Mouse (Mus musculus) frontal cortex, adult (tissue): Measurements from ENCODE around the gene Klhl25.
"Not testable (repeated sequence)": the region's sequence is repeated elsewhere in the genome, so short reads cannot be mapped to it uniquely, and the experiment has no call there.

Source experiments
- ATAC-seq: cut with Nextera tagmentation; 2 replicates; pipeline ENCODE4 v1.9.2; 2017; ENCODE audit warnings: mild to moderate bottlenecking, moderate library complexity, mixed read lengths; ENCODE audit not compliant: low TSS enrichment

The Klhl25 gene

DNA sequence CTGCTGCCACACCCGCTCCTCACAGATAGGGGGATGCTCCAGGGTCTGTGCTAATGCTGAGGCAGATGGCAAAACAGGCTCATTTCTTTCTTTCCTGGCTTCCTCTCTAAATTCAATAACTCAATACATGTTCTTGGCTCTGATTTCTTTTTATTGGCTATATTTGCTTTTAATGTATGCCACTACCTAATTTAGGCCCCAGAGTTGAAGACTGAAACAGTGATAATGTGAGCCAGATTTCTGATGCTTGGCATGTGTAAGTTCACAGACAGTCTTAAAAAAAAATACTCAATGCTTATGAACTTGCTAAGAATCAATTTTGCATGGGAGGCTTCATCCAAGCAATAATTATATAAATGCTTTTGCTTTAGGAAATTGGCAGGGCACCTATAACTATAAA is 2.2 kb upstream of the Klhl25 start:
- no peak for ATAC-seq

GRCm38 (mm10) chr7:75846942-75847341 is 1.2 kb upstream of the Klhl25 start:
- ATAC-seq = no peak

GRCm38 (mm10) chr7:75847489-75847888 is 621 bp upstream of the Klhl25 start:
- ATAC-seq = no peak

GRCm38 (mm10) chr7:75848776-75849670 is 913 bp downstream of the Klhl25 start:
- ATAC-seq = no peak

DNA sequence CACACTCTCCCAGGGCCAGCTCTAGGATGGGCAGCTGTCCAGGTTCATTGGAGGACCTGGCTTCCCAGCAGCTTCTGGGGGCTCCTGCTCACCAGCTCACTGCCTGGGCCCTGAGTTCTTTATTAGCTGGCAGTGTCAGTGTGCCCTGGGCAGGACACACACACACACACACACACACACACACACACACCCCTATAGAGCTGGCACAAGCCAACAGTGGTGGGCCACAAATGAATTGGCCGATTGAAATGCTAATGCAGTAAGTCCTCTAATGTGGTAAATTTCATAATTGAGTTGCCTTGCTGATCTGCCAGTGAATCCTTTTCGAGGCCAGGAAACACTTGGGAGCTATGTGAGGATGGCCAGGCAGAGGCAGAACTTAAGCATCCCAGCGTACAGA is 2.3 kb downstream of the Klhl25 start:
- ATAC-seq = not testable (repeated sequence)

DNA sequence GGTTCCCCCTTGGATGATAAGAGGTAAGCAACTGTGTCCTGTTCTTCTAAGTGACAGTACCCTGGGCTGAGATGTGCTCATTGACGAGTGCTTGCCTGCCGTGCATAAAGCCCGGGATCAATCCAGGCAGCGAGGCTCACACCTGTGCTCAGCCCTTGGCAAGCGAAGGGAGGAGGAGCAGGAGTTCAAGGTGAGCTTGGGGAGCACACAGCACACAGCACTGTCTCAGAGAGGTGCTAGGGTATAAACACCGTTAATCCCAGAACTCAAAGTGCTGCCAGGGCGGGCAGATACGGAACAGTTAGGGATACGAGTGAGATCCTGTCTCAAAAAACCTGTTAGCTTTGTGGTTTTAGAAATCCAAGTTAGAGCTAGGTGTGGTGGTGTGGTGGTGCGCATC is 3.2 kb downstream of the Klhl25 start:
- ATAC-seq = no peak

DNA sequence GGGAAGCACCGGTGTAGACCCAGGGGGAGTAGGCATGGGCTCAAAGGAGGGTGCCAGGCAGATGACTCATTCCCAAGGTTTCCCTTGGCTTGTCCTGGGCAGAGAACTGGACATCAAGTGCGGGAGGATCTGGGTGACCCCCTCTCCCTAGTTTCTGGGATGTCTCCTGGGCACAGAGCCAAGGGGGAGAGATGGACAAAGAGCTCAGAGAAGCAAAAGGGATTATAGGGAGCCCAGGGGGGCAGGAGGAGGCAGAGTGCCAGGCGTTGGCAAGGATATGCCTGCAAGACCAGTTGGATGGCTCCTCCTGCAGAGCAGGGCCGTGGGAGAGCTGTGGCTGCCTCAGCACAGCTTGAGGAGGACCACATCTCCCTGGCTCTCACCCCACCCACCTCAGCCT is 4.3 kb downstream of the Klhl25 start:
- peak; percentile 36; the same call in 1 of the 2 replicates for ATAC-seq

- ATAC-seq = no peak
These were observed 5.2 kb downstream of the Klhl25 start for GRCm38 (mm10) chr7:75853171-75853830.

- ATAC-seq = no peak
These were observed 6.3 kb downstream of the Klhl25 start for GRCm38 (mm10) chr7:75854231-75854925.

- no peak for ATAC-seq
These were observed 6.9 kb downstream of the Klhl25 start for GRCm38 (mm10) chr7:75855028-75855427.

GRCm38 (mm10) chr7:75856259-75856658 is 8.1 kb downstream of the Klhl25 start:
- ATAC-seq = no peak

DNA sequence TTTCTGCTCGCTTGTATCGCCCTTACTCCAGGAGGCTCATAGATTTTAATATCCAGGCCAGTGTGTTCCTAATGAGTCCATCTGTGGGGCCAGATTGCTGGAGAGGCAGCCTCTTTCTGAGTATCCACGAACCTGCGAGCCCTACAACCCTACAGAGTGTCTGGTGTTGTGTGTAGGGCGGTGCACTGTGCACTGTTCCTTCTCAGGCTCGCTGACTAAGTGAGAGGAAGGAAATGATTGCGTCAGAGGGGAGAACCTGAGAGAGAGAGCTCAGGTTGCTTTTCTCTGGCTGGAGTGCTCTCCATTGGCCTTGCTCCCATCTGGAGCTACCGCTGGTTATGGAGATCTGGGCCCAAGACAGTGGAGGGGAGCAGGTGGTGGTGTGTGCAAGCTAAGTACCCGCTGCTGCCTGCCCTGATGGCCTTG is 11.7 kb downstream of the Klhl25 start:
- no peak for ATAC-seq

GRCm38 (mm10) chr7:75861638-75862426 is 13.7 kb downstream of the Klhl25 start:
- ATAC-seq = not testable (repeated sequence)

DNA sequence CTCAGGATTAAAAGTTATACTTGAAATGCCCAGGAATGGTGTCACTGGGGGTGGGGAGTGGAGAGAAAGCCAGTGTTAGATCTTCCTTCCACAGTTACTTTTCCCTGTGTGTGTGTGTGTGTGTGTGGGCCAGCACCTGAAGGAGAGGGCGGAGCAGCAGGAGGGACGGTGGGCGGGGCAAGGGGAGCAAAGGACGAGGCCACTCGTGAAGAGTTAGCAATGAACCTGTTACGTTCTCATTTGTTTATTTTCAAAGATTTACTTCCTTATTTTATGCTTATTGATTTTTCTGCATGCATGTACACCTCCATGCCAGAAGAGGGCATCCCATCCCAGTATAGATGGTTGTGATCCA is 14.3 kb downstream of the Klhl25 start:
- not testable (repeated sequence) for ATAC-seq

DNA sequence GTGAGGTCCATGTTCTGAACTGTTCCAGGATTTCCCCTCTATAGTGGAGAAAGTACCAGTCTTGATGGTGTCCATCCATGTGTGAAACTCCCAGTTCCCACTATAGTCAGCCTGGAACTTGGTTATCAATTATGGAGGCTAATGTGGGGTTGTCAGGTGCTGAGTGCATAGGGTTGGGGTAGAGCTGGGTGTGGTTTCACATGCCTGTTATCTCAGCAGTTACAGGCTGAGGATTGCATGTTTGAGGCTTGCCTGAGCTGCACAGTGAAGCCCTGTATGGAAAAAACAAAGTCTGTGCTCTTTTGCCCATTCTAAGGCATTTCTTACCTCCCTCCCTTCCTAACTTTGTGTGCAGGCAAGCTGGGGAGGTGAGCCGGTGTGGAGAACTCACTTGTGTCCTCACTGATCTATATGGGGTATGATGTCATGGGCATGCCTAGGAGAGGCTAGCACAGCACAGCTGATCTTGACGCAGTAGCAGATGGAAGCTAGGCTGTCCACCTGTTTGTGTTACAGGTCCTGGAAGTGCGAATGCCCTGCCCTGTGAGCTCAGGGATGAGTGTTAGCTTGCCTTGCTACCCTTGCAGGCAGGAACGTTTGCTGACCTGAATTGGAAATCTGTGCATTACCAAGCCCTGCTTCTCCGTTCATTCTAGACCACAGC is 15.3 kb downstream of the Klhl25 start:
- not testable (repeated sequence) for ATAC-seq

GRCm38 (mm10) chr7:75865026-75865425 is 16.9 kb downstream of the Klhl25 start:
- no peak for ATAC-seq

DNA sequence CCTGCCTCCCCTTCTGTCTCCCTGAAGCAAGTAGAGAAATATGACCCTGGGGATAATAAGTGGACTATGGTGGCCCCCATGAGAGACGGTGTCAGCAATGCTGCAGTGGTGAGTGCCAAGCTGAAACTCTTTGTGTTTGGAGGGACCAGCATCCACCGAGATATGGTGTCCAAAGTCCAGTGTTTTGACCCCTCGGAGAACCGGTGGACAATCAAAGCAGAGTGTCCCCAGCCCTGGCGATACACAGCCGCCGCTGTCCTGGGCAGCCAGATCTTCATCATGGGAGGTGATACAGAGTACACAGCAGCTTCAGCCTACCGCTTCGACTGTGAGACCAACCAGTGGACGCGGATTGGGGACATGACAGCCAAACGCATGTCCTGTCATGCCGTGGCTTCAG is 18.4 kb downstream of the Klhl25 start:
- ATAC-seq = no peak

DNA sequence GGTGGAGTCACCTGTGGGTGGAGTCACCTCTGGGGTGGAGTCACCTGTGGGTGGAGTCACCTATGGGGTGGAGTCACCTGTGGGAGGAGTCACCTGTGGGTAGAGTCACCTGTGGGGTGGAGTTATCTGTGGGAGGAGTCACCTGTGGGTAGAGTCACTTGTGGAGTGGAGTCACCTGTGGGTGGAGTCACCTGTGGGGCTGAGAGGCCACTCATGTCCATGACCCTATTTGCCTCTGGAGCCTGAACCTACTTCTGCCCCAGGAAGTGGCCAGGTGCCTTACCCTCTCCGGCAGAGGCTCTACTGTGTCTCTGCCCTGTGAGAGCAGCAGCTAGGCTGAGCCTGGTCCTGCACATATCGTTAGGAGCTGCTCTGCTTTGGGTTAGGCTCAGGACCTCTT is 20.6 kb downstream of the Klhl25 start:
- no peak for ATAC-seq

- no peak for ATAC-seq
These were observed 22.4 kb downstream of the Klhl25 start for GRCm38 (mm10) chr7:75870551-75870950.

DNA sequence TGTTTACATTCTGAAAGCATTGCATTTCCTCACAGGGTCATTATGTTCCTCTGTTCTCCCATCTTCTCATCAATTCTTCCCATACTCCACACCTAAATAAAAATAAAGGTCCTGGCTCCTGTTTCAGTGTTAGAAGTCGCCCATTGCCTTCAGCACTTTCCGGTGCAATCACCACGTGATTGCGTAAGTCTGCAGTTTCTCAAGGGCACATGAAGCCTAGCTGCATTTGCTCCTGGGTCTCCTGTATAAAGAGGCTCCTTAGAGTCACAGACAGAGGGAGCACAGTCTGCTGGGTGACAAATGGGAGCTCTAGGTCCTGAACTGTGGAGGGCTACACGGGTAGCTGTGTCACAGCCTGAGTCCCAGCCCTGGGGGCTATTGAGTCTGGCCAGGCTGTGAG is 24.1 kb downstream of the Klhl25 start:
- no peak for ATAC-seq

DNA sequence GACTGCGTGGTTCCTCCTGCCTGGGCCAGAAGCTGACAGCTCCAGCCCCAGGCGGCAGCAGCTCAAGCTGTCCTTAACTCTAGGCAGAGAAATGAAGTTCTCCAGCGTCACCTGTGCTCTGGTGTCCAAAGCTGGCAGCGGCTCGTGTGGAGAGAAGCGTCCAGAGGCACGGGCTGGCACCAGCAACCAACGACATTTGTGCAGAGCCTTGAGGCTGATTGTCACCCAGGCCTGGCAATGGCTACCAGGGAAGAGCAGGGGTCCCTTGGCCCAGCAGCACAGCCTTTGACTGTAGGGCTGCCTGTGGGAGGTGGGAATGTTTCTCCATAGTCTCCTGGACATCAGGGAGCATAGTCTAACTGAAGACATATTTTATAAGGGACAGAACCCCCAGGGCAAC is 24.6 kb downstream of the Klhl25 start:
- ATAC-seq = no peak
